Mouse (Mus musculus) hindbrain, embryonic 14.5 days (tissue): ENCODE results near the gene Kifc5b. TPM values are rescaled to one million over a fixed set of nuclear protein-coding genes. Genes with fewer than 3 reads are reported as not detected.
A peak's percentile ranks its signal among the peaks of the same experiment; 100 is the strongest.

Experiments used
- ATAC-seq: fragments of 200-750 bp; cut with Nextera tagmentation; 2 replicates; pipeline ENCODE4 v1.8.0; 2017; ENCODE audit warnings: moderate number of reproducible peaks, mild to moderate bottlenecking, moderate TSS enrichment, moderate library complexity; ENCODE audit not compliant: low FRiP score
- DNase-seq: peaks from one replicate; pipeline ENCODE4 v3.0.0-alpha.2; 2015; ENCODE audit warnings: low spot score
- H3K27ac ChIP-seq: fragments of 300-500 bp; sonication (generic); 2 replicates; pipeline ENCODE4 v1.5.1; 2014; ENCODE audit warnings: mild to moderate bottlenecking, moderate library complexity
- H3K27me3 ChIP-seq: fragments of 300-500 bp; sonication (generic); 2 replicates; pipeline ENCODE4 v1.6.1; 2014; ENCODE audit warnings: mild to moderate bottlenecking, low read length, mixed read lengths; ENCODE audit not compliant: control insufficient read depth, insufficient read depth
- H3K36me3 ChIP-seq: fragments of 300-500 bp; sonication (generic); replicated peaks from 2 replicates; pipeline ENCODE4 v1.6.1; 2014; ENCODE audit not compliant: control insufficient read depth, insufficient read depth
- H3K4me1 ChIP-seq: fragments of 300-500 bp; sonication (generic); replicated peaks from 2 replicates; pipeline ENCODE4 v1.6.1; 2014; ENCODE audit warnings: antibody characterized with exemption, low read length, mixed read lengths; ENCODE audit not compliant: control insufficient read depth, insufficient read depth
- H3K4me2 ChIP-seq: fragments of 300-500 bp; sonication (generic); replicated peaks from 2 replicates; pipeline ENCODE4 v1.6.1; 2014; ENCODE audit warnings: mild to moderate bottlenecking, moderate library complexity
- H3K4me3 ChIP-seq: fragments of 300-500 bp; sonication (generic); replicated peaks from 2 replicates; pipeline ENCODE4 v1.5.1; 2014; ENCODE audit warnings: mild to moderate bottlenecking, low read length
- H3K9ac ChIP-seq: fragments of 300-500 bp; sonication (generic); 2 replicates; pipeline ENCODE4 v1.6.1; 2014
- H3K9me3 ChIP-seq: fragments of 300-500 bp; sonication (generic); 2 replicates; pipeline ENCODE4 v1.6.1; 2016; ENCODE audit warnings: low read length; ENCODE audit not compliant: control insufficient read depth
- WGBS: fragments of 180-500 bp; shearing (Covaris S2); extraction: QIAGEN DNeasy Blood & Tissue Kit; methylation state at CpG from one replicate; pipeline ENCODE4 v1.1.7; 2014; 5-methylcytosine and 5-hydroxymethylcytosine counted together
- polyA plus RNA-seq: library from polyadenylated mRNA; unstranded; fragments of >200 nt; fragmentation: Nextera tagmentation; extraction: Ambion mirVana; gene quantifications from 2 replicates; pipeline ENCODE4 v1.2.1, GENCODE M21; 2014

Kifc5b gene
- polyA plus RNA-seq, 1 experiment from 2014 or later = 0.90 TPM

- peak overlapping the region; percentile 93 for H3K4me2 ChIP-seq
- no peak for DNase-seq
These were observed 33.0 kb downstream of the Kifc5b start for GRCm38 (mm10) chr17:26949866-26950265.

DNA sequence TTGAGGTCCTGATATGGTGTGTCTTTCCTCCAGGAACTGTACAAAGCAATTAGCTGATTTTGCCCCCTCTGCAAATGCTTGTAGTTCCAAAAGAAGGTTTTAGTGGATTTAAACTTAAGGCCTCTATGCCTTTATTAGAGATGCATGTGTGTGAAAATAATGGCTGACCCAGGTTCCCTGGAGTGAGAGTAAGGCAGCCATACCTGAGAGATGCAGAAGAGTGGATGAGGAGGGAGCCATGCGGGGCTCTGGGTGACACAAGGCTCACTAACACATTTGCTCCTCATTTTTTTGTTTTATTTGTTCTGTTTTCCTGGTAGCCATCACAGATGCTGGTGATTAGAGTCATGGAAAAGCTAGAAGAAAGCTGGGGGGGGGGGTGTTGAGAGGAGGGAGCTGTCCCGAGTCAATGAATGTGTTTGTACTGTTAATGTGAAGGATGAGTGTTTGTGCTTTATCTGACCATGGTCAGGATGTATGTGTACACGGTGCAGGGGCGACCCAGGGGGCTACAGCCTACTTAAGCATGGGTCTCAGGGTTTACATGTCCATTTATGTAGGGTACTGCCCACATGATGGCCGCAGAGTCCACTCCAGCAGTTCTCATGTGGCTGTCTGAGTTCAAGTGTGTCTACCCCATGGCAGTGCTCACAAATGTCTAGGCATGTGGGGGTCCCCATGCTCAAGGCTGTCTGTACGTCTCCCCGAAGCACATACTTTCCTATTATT is 33.8 kb downstream of the Kifc5b start:
- Histone ChIP-seq H3K36me3 (peaks cover 17% of the 10 kb centered on the region), H3K4me3 (peak overlapping the region; percentile 71), H3K27me3 (no peaks in the 10 kb centered on the region), H3K9me3 (no peaks in the 10 kb centered on the region), H3K27ac (peak overlapping the region; percentile 75), H3K4me2 (peak overlapping the region; percentile 93), H3K9ac (peak overlapping the region; percentile 54), H3K4me1 (peaks cover 73% of the 10 kb centered on the region)
- WGBS = 35% methylated on average over 7 of the region's 7 CpGs
- DNase-seq (no peak), ATAC-seq (no peak)

More at GRCm38 (mm10) chr17:26949866-26950265, 33.0 kb downstream of the Kifc5b start:
- peaks cover 77% of the 10 kb centered on the region for H3K4me1 ChIP-seq
- H3K9ac ChIP-seq = peak overlapping the region; percentile 85
- H3K9me3 ChIP-seq = no peaks in the 10 kb centered on the region
- H3K36me3 ChIP-seq = peaks cover 9% of the 10 kb centered on the region
- WGBS = 32% methylated on average over 5 of the region's 5 CpGs
- no peak for ATAC-seq
- no peaks in the 10 kb centered on the region for H3K27me3 ChIP-seq
- H3K27ac ChIP-seq = 0 out of 2 replicates have a peak overlapping the region, but pooled peaks have one; percentile 89
- peak overlapping the region; percentile 71 for H3K4me3 ChIP-seq

DNA sequence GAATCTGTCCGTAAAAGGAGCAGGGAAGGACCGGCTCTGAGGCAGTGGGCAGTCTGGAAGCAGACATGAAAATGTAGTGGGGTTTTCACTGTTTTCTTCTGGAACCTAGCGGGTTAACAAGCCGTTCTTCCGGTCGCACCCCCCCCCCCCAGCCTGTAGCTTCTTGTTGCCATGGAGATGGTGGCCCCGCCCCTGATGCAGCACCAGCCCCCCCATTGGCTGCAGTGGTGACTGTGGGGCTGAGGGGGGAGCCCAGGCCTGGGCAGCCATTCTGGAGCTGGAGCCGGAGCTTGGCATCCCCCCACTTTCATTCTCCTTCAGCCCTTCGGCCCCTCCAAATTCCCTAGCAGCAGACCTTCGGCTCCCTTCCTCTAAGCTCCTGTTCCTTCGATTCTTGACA is 34.5 kb downstream of the Kifc5b start:
- Histone ChIP-seq H3K9me3 (no peaks in the 10 kb centered on the region), H3K4me2 (peak overlapping the region; percentile 93), H3K4me1 (peaks cover 66% of the 10 kb centered on the region), H3K4me3 (peak overlapping the region; percentile 71), H3K36me3 (peaks cover 24% of the 10 kb centered on the region), H3K27me3 (no peaks in the 10 kb centered on the region), H3K27ac (peak overlapping the region; percentile 75), H3K9ac (peak overlapping the region; percentile 54)
- ATAC-seq = peak; percentile 77
- peak; percentile 80 for DNase-seq
- WGBS = 0% methylated on average over 11 of the region's 11 CpGs

- 4% methylated on average over 22 of the region's 23 CpGs for WGBS
- peak overlapping the region; percentile 71 for H3K4me3 ChIP-seq
- H3K4me1 ChIP-seq = peaks cover 58% of the 10 kb centered on the region
- peak overlapping the region; percentile 54 for H3K9ac ChIP-seq
- peak overlapping the region; percentile 75 for H3K27ac ChIP-seq
- DNase-seq (no peak), ATAC-seq (peak; percentile 15; the same call in 1 of the 2 replicates)
- H3K36me3 ChIP-seq = peaks cover 32% of the 10 kb centered on the region
- H3K4me2 ChIP-seq = peak overlapping the region; percentile 93
- H3K27me3 ChIP-seq = no peaks in the 10 kb centered on the region
- no peaks in the 10 kb centered on the region for H3K9me3 ChIP-seq
These were observed 35.3 kb downstream of the Kifc5b start for GRCm38 (mm10) chr17:26951952-26952877.

- peaks cover 42% of the 10 kb centered on the region for H3K36me3 ChIP-seq
- H3K27ac ChIP-seq = no peak overlapping the region; the same call in 1 of the 2 replicates
- H3K9ac ChIP-seq = peak overlapping the region; percentile 54
- H3K4me1 ChIP-seq = peaks cover 51% of the 10 kb centered on the region
- H3K4me2 ChIP-seq = peak overlapping the region; percentile 93
- WGBS = 20% methylated on average over 6 of the region's 6 CpGs
- H3K4me3 ChIP-seq = peak overlapping the region; percentile 71
- no peaks in the 10 kb centered on the region for H3K27me3 ChIP-seq
- ATAC-seq (no peak), DNase-seq (no peak)
- no peaks in the 10 kb centered on the region for H3K9me3 ChIP-seq
These were observed 36.3 kb downstream of the Kifc5b start for GRCm38 (mm10) chr17:26953201-26953600.

DNA sequence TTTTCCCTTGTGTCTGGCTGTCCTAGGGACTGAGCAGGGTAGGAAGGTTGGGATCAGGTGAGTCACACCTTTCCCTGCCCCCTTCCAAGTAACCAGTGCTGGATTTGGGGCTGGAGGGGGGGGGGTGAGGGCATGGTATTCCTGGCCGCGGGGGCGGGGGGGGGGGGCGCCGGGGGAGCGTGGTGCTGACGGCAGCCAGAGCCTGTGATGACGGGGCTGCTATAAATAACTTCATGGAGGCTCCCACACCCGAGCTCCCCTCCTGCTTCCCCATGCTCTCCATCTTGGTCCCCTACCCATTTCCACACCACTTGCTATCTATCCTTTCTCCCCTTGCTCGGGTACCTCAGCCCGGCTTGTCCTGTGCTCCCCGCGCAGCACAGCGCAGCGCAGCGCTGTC is 36.8 kb downstream of the Kifc5b start:
- H3K9me3 ChIP-seq = no peaks in the 10 kb centered on the region
- peak overlapping the region; percentile 71 for H3K4me3 ChIP-seq
- no peaks in the 10 kb centered on the region for H3K27me3 ChIP-seq
- DNase-seq (no peak), ATAC-seq (no peak)
- peaks cover 51% of the 10 kb centered on the region for H3K4me1 ChIP-seq
- H3K9ac ChIP-seq = peak overlapping the region; percentile 54
- H3K4me2 ChIP-seq = peak overlapping the region; percentile 93
- WGBS = 12% methylated on average over 11 of the region's 16 CpGs
- H3K27ac ChIP-seq = no peak overlapping the region
- H3K36me3 ChIP-seq = peaks cover 47% of the 10 kb centered on the region

- Histone ChIP-seq H3K27me3 (no peaks in the 10 kb centered on the region), H3K36me3 (peaks cover 73% of the 10 kb centered on the region), H3K4me2 (no peak overlapping the region), H3K27ac (no peak overlapping the region), H3K9ac (no peak overlapping the region), H3K4me3 (no peak overlapping the region), H3K4me1 (peaks cover 28% of the 10 kb centered on the region), H3K9me3 (no peaks in the 10 kb centered on the region)
- no peak for ATAC-seq
- DNase-seq = no peak
- WGBS = 87% methylated on average over 5 of the region's 5 CpGs
These were observed 39.4 kb downstream of the Kifc5b start for GRCm38 (mm10) chr17:26956309-26956708.

GRCm38 (mm10) chr17:26956895-26957294 is 40.0 kb downstream of the Kifc5b start:
- no peak overlapping the region for H3K4me3 ChIP-seq
- DNase-seq (no peak), ATAC-seq (no peak)
- H3K4me2 ChIP-seq = no peak overlapping the region
- H3K27me3 ChIP-seq = no peaks in the 10 kb centered on the region
- H3K36me3 ChIP-seq = peaks cover 79% of the 10 kb centered on the region
- H3K27ac ChIP-seq = no peak overlapping the region
- peaks cover 22% of the 10 kb centered on the region for H3K4me1 ChIP-seq
- no peaks in the 10 kb centered on the region for H3K9me3 ChIP-seq
- WGBS = 95% methylated on average over 18 of the region's 18 CpGs
- no peak overlapping the region for H3K9ac ChIP-seq

DNA sequence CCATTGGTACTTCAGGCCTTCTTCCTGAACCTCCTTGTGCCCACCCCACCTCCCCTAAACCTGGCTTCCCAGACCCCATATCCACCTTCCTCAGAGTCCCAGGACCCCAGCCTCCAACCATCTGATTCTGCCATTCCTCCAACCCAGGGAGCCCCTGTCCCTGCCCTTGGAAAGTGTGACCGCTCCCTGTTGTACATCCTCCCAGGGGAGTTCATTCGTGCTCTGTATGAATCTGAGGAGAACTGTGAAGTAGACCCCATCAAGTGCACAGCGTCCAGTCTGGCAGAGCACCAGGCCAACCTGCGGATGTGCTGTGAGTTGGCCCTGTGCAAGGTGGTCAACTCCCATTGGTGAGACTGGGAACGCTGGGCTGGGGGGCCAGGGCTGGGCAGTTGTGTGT is 41.0 kb downstream of the Kifc5b start:
- Histone ChIP-seq H3K36me3 (peaks cover 87% of the 10 kb centered on the region), H3K27me3 (no peaks in the 10 kb centered on the region), H3K27ac (no peak overlapping the region), H3K9me3 (no peaks in the 10 kb centered on the region), H3K4me2 (no peak overlapping the region), H3K4me1 (peaks cover 13% of the 10 kb centered on the region), H3K9ac (no peak overlapping the region), H3K4me3 (no peak overlapping the region)
- DNase-seq = no peak
- no peak for ATAC-seq
- 97% methylated on average over 5 of the region's 5 CpGs for WGBS
